Mouse (Mus musculus) stomach, postnatal 0 days (tissue): ENCODE results near the gene Rnls. TPM values are rescaled to one million over a fixed set of nuclear protein-coding genes. Genes with fewer than 3 reads are reported as not detected.

Experiments
- ATAC-seq: fragments of 200-750 bp; cut with Nextera tagmentation; 2 replicates; pipeline ENCODE4 v1.8.0; 2017; ENCODE audit not compliant: low FRiP score, low TSS enrichment
- DNase-seq: peaks from one replicate; pipeline ENCODE4 v3.0.0-alpha.2; 2016; ENCODE audit warnings: low spot score
- H3K27ac ChIP-seq: fragments of 300-500 bp; sonication (generic); replicated peaks from 2 replicates; pipeline ENCODE4 v1.5.1; 2014; ENCODE audit warnings: mild to moderate bottlenecking, control low read depth
- H3K27me3 ChIP-seq: fragments of 300-500 bp; sonication (generic); 2 replicates; pipeline ENCODE4 v1.6.1; 2014; ENCODE audit warnings: low read length; ENCODE audit not compliant: control insufficient read depth, insufficient read depth
- H3K36me3 ChIP-seq: fragments of 300-500 bp; sonication (generic); 2 replicates; pipeline ENCODE4 v1.6.1; 2014; ENCODE audit warnings: low read length, mixed read lengths; ENCODE audit not compliant: control insufficient read depth, insufficient read depth
- H3K4me1 ChIP-seq: fragments of 300-500 bp; sonication (generic); replicated peaks from 2 replicates; pipeline ENCODE4 v1.6.1; 2014; ENCODE audit warnings: antibody characterized with exemption; ENCODE audit not compliant: control insufficient read depth, insufficient read depth
- H3K4me2 ChIP-seq: fragments of 300-500 bp; sonication (generic); replicated peaks from 2 replicates; pipeline ENCODE4 v1.6.1; 2014; ENCODE audit warnings: low read depth, mild to moderate bottlenecking, control low read depth, moderate library complexity
- H3K4me3 ChIP-seq: fragments of 300-500 bp; sonication (generic); 2 replicates; pipeline ENCODE4 v1.5.1; 2014; ENCODE audit warnings: low read depth, low read length, control low read depth
- H3K9ac ChIP-seq: fragments of 300-500 bp; sonication (generic); 2 replicates; pipeline ENCODE4 v1.6.1; 2014; ENCODE audit warnings: mild to moderate bottlenecking, low read length, control low read depth, mixed read lengths
- H3K9me3 ChIP-seq: fragments of 300-500 bp; sonication (generic); 2 replicates; pipeline ENCODE4 v1.6.1; 2016; ENCODE audit warnings: low read length; ENCODE audit not compliant: control insufficient read depth
- CTCF ChIP-seq: IDR thresholded peaks from 2 replicates; pipeline ENCODE4 v1.5.1; 2016; ENCODE audit warnings: antibody characterized with exemption, low read depth, mild to moderate bottlenecking, moderate library complexity
- EP300 ChIP-seq: optimal IDR thresholded peaks from 2 replicates; pipeline ENCODE3; 2016; ENCODE audit warnings: antibody characterized with exemption
- WGBS: fragments of 180-500 bp; shearing (Covaris S2); extraction: QIAGEN DNeasy Blood & Tissue Kit; methylation state at CpG from one replicate; pipeline ENCODE4 v1.1.7; 2014; 5-methylcytosine and 5-hydroxymethylcytosine counted together
- polyA plus RNA-seq: library from polyadenylated mRNA; unstranded; fragments of >200 nt; fragmentation: Nextera tagmentation; extraction: Ambion mirVana; gene quantifications from 2 replicates; pipeline ENCODE4 v1.2.1, GENCODE M21; 2015

Rnls gene
- polyA plus RNA-seq, 1 experiment from 2014 or later, result 5.2 TPM

DNA sequence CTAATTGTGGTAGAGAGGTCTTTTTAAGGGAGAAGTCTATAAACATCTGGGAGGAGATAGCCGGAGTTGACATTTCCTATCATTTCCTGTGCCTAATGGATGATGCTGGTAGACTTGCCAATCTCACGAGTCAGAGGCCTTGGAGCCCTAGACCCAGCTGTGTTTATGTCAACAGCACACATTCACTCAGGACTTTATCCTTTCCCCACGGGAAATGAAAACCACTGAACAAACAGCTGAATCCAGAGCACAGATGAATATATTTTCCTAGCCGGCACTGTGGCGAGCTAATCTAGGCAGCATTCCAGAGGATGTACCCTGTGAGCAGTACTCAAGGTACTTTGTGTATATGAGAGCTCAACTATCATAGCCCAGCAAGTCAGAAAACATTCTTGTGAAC lies 138.2 kb downstream of the Rnls start:
- ATAC-seq, result no peak
- no peaks in the 10 kb centered on the region for H3K9me3 ChIP-seq
- 27% methylated on average over 5 of the region's 5 CpGs for WGBS
- H3K27ac ChIP-seq, result no peak overlapping the region
- no peak overlapping the region for H3K4me3 ChIP-seq
- H3K4me2 ChIP-seq, result no peak overlapping the region
- no peaks in the 10 kb centered on the region for H3K36me3 ChIP-seq
- DNase-seq, result no peak
- no peaks in the 10 kb centered on the region for H3K27me3 ChIP-seq
- no peak for TF ChIP-seq CTCF
- no peak for TF ChIP-seq EP300
- no peak overlapping the region for H3K9ac ChIP-seq
- no peaks in the 10 kb centered on the region for H3K4me1 ChIP-seq

DNA sequence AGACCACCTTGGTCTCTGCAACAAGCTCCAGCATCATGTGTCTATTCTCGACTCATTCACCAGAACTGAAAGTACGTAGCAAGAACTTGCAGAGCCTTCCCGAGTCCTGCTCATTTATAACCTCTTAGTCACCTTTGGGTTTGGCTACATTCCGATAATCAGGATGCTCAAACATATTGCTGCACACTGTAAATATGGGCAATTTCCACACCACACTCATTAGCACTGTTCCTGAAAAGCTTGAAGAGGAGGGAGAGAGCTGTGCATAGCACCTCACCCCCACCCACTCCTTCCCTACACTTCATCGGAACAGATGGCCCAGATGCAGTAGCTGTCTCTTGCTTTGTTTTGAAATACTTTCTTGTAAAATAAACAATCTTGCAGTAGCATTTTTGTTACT lies 139.9 kb downstream of the Rnls start:
- Histone ChIP-seq H3K4me3 (no peak overlapping the region), H3K4me2 (no peak overlapping the region), H3K27me3 (no peaks in the 10 kb centered on the region), H3K9ac (no peak overlapping the region), H3K9me3 (no peaks in the 10 kb centered on the region), H3K4me1 (no peaks in the 10 kb centered on the region), H3K27ac (no peak overlapping the region), H3K36me3 (no peaks in the 10 kb centered on the region)
- WGBS, result 48% methylated on average over 5 of the region's 5 CpGs
- TF ChIP-seq CTCF (no peak), EP300 (no peak)
- DNase-seq, result no peak
- ATAC-seq, result no peak

DNA sequence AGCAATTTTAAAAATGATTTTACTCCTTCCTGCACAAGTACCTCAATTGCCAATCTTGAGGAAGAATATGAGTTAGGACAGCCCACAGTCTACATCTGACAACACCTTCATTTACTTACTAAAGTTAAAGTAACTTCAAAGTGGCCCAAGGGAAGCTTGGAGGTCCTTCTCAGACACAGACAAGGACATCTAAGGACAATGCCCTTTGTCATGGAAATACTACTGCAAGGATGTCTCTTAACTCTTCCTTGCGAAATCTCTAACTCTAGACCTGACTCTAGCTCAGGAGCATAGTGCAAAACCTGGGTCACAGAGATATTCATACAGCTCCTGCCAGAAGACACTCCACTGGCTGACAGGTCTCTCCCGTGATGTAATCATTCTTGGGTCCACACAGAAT lies 147.9 kb downstream of the Rnls start:
- no peak overlapping the region for H3K9ac ChIP-seq
- no peak overlapping the region for H3K4me2 ChIP-seq
- DNase-seq, result no peak
- no peak overlapping the region for H3K4me3 ChIP-seq
- no peak overlapping the region for H3K27ac ChIP-seq
- ATAC-seq, result no peak
- H3K4me1 ChIP-seq, result no peaks in the 10 kb centered on the region
- TF ChIP-seq CTCF, result no peak
- TF ChIP-seq EP300, result no peak
- H3K27me3 ChIP-seq, result no peaks in the 10 kb centered on the region
- 82% methylated on average over 2 of the region's 2 CpGs for WGBS
- no peaks in the 10 kb centered on the region for H3K9me3 ChIP-seq
- H3K36me3 ChIP-seq, result no peaks in the 10 kb centered on the region

DNA sequence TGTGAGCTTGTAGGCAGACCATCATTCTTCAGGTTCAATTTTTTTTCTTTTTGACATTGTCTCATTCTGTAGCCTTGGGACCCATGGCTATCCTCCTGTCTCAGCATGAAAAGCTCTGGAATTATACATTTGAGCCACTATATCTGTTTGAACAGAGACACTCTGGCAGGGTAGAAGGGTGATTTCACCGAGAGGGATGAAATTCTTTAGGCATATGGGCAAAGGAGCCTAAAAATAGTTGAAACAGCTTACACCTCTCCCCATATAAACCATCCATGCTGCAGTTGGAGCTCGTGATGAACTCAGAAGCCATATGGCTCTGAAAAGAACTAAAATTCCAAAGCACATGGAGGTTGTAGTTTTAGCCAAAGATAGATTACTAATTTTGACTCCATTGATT lies 151.7 kb downstream of the Rnls start:
- Histone ChIP-seq H3K9ac (no peak overlapping the region), H3K27ac (no peak overlapping the region), H3K4me3 (no peak overlapping the region), H3K4me2 (no peak overlapping the region), H3K4me1 (no peaks in the 10 kb centered on the region), H3K27me3 (no peaks in the 10 kb centered on the region), H3K9me3 (no peaks in the 10 kb centered on the region), H3K36me3 (no peaks in the 10 kb centered on the region)
- TF ChIP-seq CTCF (no peak), EP300 (no peak)
- ATAC-seq (no peak), DNase-seq (no peak)
- 80% methylated on average over 2 of the region's 2 CpGs for WGBS

DNA sequence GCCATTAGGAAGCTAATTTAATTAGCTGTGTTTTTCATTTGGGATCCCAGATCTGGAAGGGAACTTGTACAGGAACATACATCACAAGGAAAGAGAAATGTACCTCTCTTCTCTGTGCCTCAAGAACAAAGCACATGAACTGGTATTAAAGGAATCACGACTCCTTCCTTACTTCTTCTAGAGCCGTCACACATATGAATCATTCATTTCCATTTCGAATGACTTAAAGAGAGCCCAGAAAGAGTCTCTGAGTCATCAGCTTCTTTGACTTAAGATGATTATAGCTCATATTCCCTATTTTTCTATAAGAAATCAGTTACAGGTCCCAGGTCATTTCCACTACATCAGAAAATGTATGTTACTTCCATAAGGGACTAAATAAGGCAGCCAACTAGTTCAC lies 159.2 kb downstream of the Rnls start:
- 59% methylated on average over 3 of the region's 3 CpGs for WGBS
- no peak for ATAC-seq
- Histone ChIP-seq H3K4me3 (no peak overlapping the region), H3K36me3 (no peaks in the 10 kb centered on the region), H3K27me3 (no peaks in the 10 kb centered on the region), H3K4me2 (no peak overlapping the region), H3K9ac (no peak overlapping the region), H3K4me1 (no peaks in the 10 kb centered on the region), H3K27ac (no peak overlapping the region), H3K9me3 (no peaks in the 10 kb centered on the region)
- no peak for TF ChIP-seq CTCF
- TF ChIP-seq EP300, result no peak
- DNase-seq, result no peak

DNA sequence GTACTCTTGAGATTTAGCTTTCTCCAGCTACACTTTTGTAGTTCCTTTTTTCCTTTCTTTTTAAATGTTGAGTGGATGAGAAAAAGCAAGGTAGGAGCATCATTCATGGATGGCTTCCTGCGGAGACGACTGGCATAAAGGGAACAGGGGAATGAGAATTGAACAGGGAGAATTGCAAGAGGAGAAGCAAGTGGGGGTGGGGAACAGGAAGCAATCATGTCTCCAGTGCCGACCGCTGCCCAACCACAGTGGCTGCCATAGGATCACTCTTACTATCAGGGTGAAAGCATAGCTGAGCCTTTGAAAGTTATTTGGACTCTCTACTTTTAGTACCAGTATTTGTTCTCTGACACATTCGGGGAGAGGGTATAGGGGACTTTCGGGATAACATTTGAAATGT lies 160.8 kb downstream of the Rnls start:
- WGBS, result 62% methylated on average over 6 of the region's 6 CpGs
- DNase-seq (no peak), ATAC-seq (no peak)

More for the DNA sequence above, 160.8 kb downstream of the Rnls start:
- TF ChIP-seq EP300 (no peak), CTCF (no peak)
- Histone ChIP-seq H3K4me3 (no peak overlapping the region), H3K27me3 (no peaks in the 10 kb centered on the region), H3K27ac (no peak overlapping the region), H3K4me2 (no peak overlapping the region), H3K9ac (no peak overlapping the region), H3K4me1 (no peaks in the 10 kb centered on the region), H3K9me3 (no peaks in the 10 kb centered on the region), H3K36me3 (no peaks in the 10 kb centered on the region)
